Mouse (Mus musculus): ENCODE data around the gene Fam169a. TPM values are rescaled to one million over a fixed set of nuclear protein-coding genes. Genes with fewer than 3 reads are reported as not detected.

Fam169a gene
- not detected in 2 replicates for polyA plus RNA-seq (2012; rRNA removed)

GRCm38 (mm10) chr13:97066649-97067550 lies at the start of gene Fam169a:
Gene Fam169a (plus strand): TSS chr13:97067286.

DNA sequence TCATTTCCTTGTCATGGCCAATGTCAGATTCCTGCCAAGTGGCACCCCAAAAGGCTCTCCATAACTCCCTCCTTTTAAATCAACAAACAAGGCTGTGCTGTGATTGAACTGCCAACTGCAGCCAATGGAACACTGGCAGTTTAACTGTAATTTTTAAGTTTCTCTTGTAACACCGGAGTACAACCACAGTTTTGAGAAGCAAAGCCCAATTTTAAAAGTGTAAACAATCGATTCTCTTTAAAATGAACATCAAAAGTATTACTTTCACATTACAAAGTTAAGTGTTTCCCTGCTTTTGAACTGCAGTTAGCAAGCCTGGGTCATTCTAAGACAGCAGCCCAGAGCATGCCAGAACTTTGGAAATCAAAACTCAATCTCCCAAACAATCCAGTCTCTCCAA lies 32.8 kb upstream of the Fam169a start, which contains the start of gene 1700029F12Rik:
TSS of gene 1700029F12Rik (minus strand) at position 101 of the 400 bp plus-strand sequence.

GRCm38 (mm10) chr13:97099187-97099852 lies 32.2 kb downstream of the Fam169a start, which contains the start of gene Gm6169:
Gene Gm6169 (minus strand): TSS chr13:97099237.

DNA sequence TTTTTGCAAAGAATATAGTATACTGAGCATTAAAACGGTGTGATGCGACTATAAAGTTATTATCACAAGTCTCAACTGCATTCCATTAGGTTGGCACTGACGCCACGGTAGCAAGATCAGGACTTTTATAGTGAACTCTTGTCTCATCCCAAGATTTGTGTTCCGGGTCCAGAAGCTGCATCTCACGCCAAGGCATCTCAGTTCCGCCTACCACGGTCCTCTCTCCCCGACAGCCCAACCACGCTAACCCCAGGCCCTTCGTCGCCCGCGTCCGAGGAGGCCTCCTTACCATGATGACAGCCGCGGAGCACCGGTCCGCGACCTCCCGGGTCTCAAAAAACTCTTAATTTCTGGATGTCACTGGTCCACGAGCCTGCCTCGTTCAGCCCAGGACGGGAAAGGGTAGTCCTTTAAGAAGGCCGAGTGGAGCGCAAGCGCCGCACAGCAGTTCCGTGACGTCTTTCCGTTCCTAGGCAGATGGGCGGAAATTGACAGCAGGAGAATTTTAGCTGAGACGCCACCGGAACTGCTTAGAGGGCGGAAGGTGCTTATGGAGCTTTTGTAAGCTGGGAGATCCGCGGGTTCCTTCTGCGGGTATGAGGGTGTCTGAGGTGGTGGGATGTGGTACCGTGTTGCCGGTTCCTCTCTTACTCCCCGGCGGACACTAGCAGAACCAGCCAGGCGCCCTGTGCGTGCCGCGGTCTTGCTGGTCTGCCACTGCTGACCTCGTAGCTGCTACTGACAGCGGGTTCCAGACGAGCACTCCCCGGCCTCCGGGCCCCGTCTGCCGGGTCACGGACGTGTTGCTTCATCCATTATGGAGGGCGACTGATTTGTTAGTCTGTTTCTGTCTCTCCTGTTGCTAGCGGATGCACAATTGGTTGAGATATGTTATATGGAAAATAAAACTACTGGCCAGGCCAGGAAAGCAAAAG lies 70.6 kb downstream of the Fam169a start, which contains the start of the genes Gfm2 and Nsa2:
TSS of gene Gfm2 (plus strand) at position 472 of the 935 bp plus-strand sequence.
TSS of gene Nsa2 (minus strand) at position 472 of the 935 bp plus-strand sequence.

Other genes with a start within 250 kb of the Fam169a start
- gene Gcnt4, start 142.6 kb upstream of the Fam169a start, polyA plus RNA-seq (2012; rRNA removed) = 0.11 and 0.25 TPM in 2 replicates
- 0.06 TPM in 1 of 2 replicates, not detected in the other for gene 1700029F12Rik, start 32.9 kb upstream of the Fam169a start, polyA plus RNA-seq (2012; rRNA removed)
- gene Gm6169, start 32.0 kb downstream of the Fam169a start, polyA plus RNA-seq (2012; rRNA removed) = 0.45 and 1.7 TPM in 2 replicates
- 7.9 and 8.3 TPM in 2 replicates for gene Gfm2, start 70.7 kb downstream of the Fam169a start, polyA plus RNA-seq (2012; rRNA removed)
- 4.1 and 5.0 TPM in 2 replicates for gene Nsa2, start 70.7 kb downstream of the Fam169a start, polyA plus RNA-seq (2012; rRNA removed)
- gene Hexb, start 131.1 kb downstream of the Fam169a start, polyA plus RNA-seq (2012; rRNA removed) = 36.4 and 57.0 TPM in 2 replicates
- 5.5 and 6.8 TPM in 2 replicates for gene Enc1, start 173.8 kb downstream of the Fam169a start, polyA plus RNA-seq (2012; rRNA removed)